Mouse (Mus musculus) monocyte, adult 5-6 weeks (primary cell): Measurements from ENCODE around the gene Akr1b7. TPM values are rescaled to one million over a fixed set of nuclear protein-coding genes. Genes with fewer than 3 reads are reported as not detected.
"Not testable (repeated sequence)": the region's sequence is repeated elsewhere in the genome, so short reads cannot be mapped to it uniquely, and the experiment has no call there.

Experiments used
- ATAC-seq: fragments of 153-309, 156-312 bp; replicated peaks from 2 replicates; pipeline ENCODE4 v1.8.0; 2017; ENCODE audit warnings: mild to moderate bottlenecking; ENCODE audit not compliant: low TSS enrichment, insufficient number of reproducible peaks, severe bottlenecking, poor library complexity, low FRiP score
- total RNA-seq: library from RNA; stranded (forward); fragments of 200-1000, 200-491, 200-594 nt; gene quantifications from 3 replicates; pipeline ENCODE4 v1.2.3, GENCODE M21; 2017

The Akr1b7 gene
- total RNA-seq, 1 experiment from 2014 or later = not detected

DNA sequence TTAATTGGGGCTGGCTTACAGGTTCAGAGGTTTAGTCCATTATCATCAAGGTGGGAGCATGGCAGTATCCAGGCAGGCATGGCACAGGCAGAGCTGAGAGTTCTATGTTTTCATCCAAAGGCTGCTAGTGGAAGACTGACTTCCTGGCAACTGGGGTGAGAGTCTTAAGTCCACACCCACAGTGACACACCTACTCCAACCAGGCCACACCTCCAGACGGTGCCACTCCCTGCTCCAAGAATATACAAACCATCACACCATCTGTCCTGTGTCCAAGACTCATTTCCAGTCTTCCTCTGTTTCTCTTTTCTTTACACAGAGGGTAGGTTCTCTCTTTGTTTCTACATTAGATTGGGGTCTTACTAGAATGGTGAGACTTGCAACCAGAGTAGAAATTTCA lies 1.3 kb downstream of the Akr1b7 start:
- not testable (repeated sequence) for ATAC-seq

GRCm38 (mm10) chr6:34416521-34416920 lies 4.4 kb downstream of the Akr1b7 start:
- no peak for ATAC-seq

DNA sequence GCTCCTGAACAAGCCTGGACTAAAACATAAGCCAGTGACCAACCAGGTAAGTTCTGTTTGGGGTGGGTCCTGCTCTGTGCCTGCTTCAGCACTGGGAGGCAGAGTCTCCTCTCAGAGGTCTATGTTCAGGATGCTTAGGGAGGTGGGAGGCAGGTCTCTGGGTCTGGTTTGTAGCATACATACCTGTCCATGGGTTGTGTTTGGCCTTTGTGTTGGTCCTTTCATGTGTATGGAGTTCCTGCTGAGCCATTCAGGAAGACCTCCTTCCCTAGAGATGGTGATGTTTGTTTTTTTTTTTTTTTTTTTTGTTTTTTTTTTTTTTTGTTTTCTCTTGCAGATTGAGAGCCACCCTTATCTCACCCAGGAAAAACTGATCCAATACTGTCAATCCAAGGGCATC lies 6.9 kb downstream of the Akr1b7 start:
- ATAC-seq = no peak

- no peak for ATAC-seq
Measured at GRCm38 (mm10) chr6:34439006-34439405, 26.9 kb downstream of the Akr1b7 start.

- no peak for ATAC-seq
Measured at GRCm38 (mm10) chr6:34441556-34442257, 29.6 kb downstream of the Akr1b7 start.

DNA sequence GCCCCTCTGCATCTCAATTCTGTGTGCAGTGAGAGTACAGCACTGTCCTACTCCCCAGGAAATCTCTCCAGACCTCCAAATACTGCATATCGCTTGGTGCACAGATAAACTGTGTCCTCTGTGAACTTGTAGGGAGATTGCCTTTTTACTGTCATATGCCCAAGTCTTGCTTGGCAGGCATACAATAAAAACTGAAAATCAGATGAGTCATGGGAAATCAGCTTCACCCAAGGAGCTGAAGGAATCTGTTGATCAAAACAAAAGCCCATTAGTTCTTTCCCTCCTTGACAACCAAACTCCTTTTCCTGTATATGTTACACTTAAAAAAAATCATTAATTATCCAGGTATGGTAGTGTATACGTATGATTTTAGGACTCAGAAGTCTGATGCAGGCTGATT lies 31.7 kb downstream of the Akr1b7 start:
- no peak for ATAC-seq

GRCm38 (mm10) chr6:34447961-34448360 lies 35.8 kb downstream of the Akr1b7 start:
- 0 out of 2 replicates have a peak, but pooled peaks have one; percentile 43 for ATAC-seq

DNA sequence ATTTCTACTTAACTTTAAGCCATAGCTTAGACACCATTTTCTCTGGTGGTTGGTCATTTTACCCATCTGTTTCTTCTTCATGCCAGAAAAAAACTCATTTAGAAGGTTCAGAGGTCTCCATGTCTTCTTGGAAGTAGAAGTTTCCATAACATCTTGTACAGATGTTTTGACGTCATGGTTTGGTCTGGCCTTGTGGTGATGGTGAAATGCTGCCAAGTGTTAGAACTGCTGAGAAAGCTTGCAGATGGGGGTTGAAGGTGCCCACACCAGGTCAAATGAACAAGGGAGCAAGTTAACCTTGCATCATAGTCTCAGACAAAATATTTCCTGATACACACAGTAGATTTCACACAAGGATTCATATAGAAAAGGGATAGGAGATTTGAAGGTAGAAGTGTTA lies 36.6 kb downstream of the Akr1b7 start:
- ATAC-seq = no peak

GRCm38 (mm10) chr6:34452963-34453770 lies 41.0 kb downstream of the Akr1b7 start:
- ATAC-seq = no peak

DNA sequence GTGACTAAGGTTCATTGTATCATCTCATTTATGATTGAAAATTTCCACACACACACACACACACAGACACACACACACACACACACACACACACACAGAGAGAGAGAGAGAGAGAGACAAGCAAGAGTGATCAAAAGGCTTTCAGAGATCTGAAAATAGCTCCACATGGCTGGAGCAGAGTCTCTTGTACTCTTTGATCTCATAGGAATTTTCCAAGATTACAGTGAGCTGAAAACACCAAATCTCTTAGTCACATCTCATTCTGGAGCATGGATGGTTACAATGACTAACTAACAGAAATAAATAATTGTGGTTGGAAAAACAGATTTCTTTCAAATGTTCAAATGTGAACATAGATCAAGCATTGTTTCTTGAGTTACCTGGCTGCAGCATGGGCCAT lies 47.3 kb downstream of the Akr1b7 start:
- ATAC-seq = no peak

DNA sequence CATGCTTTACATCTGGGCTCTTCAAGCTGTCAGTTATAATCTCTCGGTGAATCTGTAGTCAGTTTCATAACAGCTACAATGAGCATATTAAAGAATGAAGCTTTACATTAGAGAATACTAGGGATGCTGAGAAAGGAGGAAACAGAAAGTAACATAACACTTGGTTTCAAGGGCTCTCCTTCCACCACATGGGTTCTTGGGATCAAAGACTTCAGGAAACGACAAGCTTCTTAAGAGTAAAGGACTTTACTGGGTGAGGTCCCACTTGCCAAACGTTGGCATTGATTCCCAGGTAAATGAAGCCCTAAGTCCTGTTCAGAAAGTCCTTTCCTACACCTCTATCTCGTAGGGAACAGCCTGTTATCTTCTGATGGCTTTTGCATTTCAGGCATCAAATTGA lies 48.5 kb downstream of the Akr1b7 start:
- no peak for ATAC-seq

- ATAC-seq = no peak
Measured at GRCm38 (mm10) chr6:34463582-34463981, 51.4 kb downstream of the Akr1b7 start.

DNA sequence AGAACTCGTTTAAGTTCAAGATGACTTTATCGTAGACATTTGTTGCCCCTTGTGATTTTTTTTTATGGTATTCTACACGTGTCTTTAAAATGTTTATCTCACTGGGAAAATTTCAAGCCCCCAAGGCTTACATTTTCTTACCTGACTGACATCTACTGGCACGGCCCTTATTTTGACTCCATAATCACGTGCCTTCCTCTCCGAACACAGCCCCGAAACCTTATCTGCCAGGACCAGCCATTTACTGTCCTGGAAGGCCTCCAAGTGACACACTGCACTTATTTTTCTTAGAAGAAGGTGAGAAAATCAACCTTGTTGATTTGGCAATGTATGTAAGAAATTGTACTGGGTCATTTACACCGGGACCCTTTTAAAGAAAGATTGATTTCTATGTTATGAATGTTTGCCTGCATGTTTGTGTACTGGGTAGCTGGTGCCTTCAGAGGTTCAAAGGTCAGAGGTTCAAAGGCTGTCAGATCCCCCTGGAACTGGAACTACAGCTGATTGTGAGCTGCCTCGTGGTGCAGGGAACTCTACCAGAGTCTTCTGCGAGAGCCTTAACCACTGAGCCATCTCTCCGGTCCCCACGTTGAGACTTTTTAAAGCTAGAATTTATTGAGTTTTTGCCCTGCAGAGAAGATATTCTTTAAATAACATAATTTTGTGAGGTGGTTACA lies 59.4 kb downstream of the Akr1b7 start:
- ATAC-seq = no peak

Other genes with a start within 250 kb of the Akr1b7 start
- gene Slc35b4, start 235.2 kb upstream of the Akr1b7 start, total RNA-seq = 16.8 to 32.7 TPM (median 29.1 TPM) in 3 replicates
- 120 to 137 TPM (median 136 TPM) in 3 replicates for gene Akr1b3, start 94.9 kb upstream of the Akr1b7 start, total RNA-seq
- not detected in 3 replicates for gene Akr1b8, start 58.2 kb upstream of the Akr1b7 start, total RNA-seq
- 25.3 to 56.9 TPM (median 28.9 TPM) in 3 replicates for gene Akr1b10, start 28.1 kb upstream of the Akr1b7 start, total RNA-seq
- gene Bpgm, start 63.9 kb downstream of the Akr1b7 start, total RNA-seq = 32.1 to 201 TPM (median 172 TPM) in 3 replicates
- 1.8 to 27.7 TPM (median 4.9 TPM) in 3 replicates for gene Cald1, start 186.2 kb downstream of the Akr1b7 start, total RNA-seq